Mouse (Mus musculus): ENCODE measurements around the gene Lrch1. TPM values are rescaled to one million over a fixed set of nuclear protein-coding genes. Genes with fewer than 3 reads are reported as not detected.

Lrch1 gene
- total and polyA plus RNA-seq, 3 experiments, result 2.8 to 6.1 TPM; not detected in 1

DNA sequence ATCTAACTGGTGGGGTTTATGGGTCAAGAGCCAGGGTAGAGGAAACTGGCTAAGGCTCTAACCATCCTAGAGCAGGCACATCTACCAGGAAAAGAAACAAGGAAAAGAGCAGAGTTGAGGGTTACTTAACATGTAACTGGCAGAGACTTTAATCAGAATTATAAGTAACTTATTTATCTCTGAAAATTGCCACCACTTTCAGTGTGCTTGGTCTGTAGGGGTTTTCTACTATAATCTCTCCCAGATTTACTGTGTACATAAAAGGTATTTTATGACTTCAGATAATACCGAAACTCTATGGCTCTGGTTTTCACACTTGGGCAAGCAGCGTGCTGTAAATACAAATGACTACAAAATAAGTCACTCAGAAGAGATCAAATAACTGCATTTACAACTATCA lies 32.0 kb downstream of the Lrch1 start:
- no peak overlapping the region for H3K9ac ChIP-seq (ENCODE audit: control insufficient read depth, low read depth, low read length, poor library complexity, severe bottlenecking)
- H3K9me3 ChIP-seq (replicated peaks; ENCODE audit: insufficient read depth, low read length), result no peaks in the 10 kb centered on the region
- no peaks in the 10 kb centered on the region for H3K27me3 ChIP-seq (ENCODE audit: control insufficient read depth in 1 of 2, insufficient read depth in 2 of 2, low read length in 2 of 2)
- peaks cover 4 to 7% of the 10 kb centered on the region in 2 experiments for H3K4me1 ChIP-seq (ENCODE audit: control insufficient read depth in 1 of 2, insufficient read depth in 2 of 2, low read length in 2 of 2)
- H3K36me3 ChIP-seq (ENCODE audit: control insufficient read depth in 1 of 2, insufficient read depth in 2 of 2, low read length in 2 of 2), result peaks cover 0 to 4% of the 10 kb centered on the region in 2 experiments; a peak in 1 of 4 replicates
- DNase-seq (ENCODE audit: low read depth, low spot score), result no peak
- TF ChIP-seq ZKSCAN1 (IDR thresholded peaks at IDR 0.05; ENCODE audit: low read depth, low read length), result no peak
- TF ChIP-seq BHLHE40 (IDR thresholded peaks at IDR 0.05; ENCODE audit: borderline replicate concordance, low read depth, low read length), result no peak
- TF ChIP-seq ZC3H11A (IDR thresholded peaks at IDR 0.05; ENCODE audit: low read depth, low read length), result no peak
- no peak for TF ChIP-seq MAZ (IDR thresholded peaks at IDR 0.05; ENCODE audit: low read depth, low read length)
- no peak for TF ChIP-seq CTCF (IDR thresholded peaks at IDR 0.05 in 2 of 3, conservative IDR thresholded peaks at IDR 0.05 in 1 of 3; ENCODE audit: control insufficient read depth in 1 of 3, insufficient read depth in 1 of 3, low read depth in 2 of 3, low read length in 3 of 3, poor library complexity in 1 of 3, severe bottlenecking in 1 of 3)
- no peak for TF ChIP-seq HCFC1 (IDR thresholded peaks at IDR 0.05; ENCODE audit: low read depth, low read length)
- no peak for TF ChIP-seq SMC3 (IDR thresholded peaks at IDR 0.05; ENCODE audit: low read depth, low read length)
- no peak for TF ChIP-seq JUND (IDR thresholded peaks at IDR 0.05; ENCODE audit: low read depth, low read length)
- H3K79me2 ChIP-seq (ENCODE audit: control insufficient read depth, insufficient read depth, low read length, poor library complexity), result no peaks in the 10 kb centered on the region; the same call in 1 of the 2 replicates
- H3K27ac ChIP-seq (ENCODE audit: control insufficient read depth, low read depth, low read length), result no peak overlapping the region
- no peak overlapping the region for H3K4me3 ChIP-seq (ENCODE audit: control insufficient read depth in 1 of 2, insufficient read depth in 1 of 2, low read depth in 2 of 2, low read length in 2 of 2)

DNA sequence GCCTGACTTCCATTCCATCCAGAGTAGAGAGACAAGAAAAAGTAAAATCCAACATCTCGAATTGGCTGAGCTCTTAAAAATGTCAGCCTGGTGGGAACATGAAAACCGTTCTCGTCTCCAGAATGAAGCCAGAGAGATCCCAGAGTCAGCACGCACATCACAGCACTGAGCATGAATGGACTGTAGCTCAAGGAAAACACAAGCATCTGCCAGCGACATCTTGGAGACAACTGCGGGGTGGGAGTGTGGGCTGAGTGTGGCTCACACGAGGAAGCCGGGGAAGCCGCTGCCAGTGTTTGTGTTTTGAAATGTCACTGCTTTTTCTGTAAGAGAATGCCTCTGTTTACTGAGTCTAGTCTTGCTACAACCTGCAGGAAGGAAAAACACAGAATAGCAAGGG lies 32.7 kb downstream of the Lrch1 start:
- Histone ChIP-seq H3K27me3 (ENCODE audit: control insufficient read depth in 1 of 2, insufficient read depth in 2 of 2, low read length in 2 of 2) (no peaks in the 10 kb centered on the region), H3K79me2 (ENCODE audit: control insufficient read depth, insufficient read depth, low read length, poor library complexity) (no peaks in the 10 kb centered on the region; the same call in 1 of the 2 replicates), H3K9me3 (replicated peaks; ENCODE audit: insufficient read depth, low read length) (no peaks in the 10 kb centered on the region), H3K27ac (ENCODE audit: control insufficient read depth, low read depth, low read length) (no peak overlapping the region), H3K9ac (ENCODE audit: control insufficient read depth, low read depth, low read length, poor library complexity, severe bottlenecking) (no peak overlapping the region), H3K4me3 (ENCODE audit: control insufficient read depth in 1 of 2, insufficient read depth in 1 of 2, low read depth in 2 of 2, low read length in 2 of 2) (no peak overlapping the region), H3K4me1 (ENCODE audit: control insufficient read depth in 1 of 2, insufficient read depth in 2 of 2, low read length in 2 of 2) (peaks cover 4 to 10% of the 10 kb centered on the region in 2 experiments), H3K36me3 (ENCODE audit: control insufficient read depth in 1 of 2, insufficient read depth in 2 of 2, low read length in 2 of 2) (peaks cover 0 to 4% of the 10 kb centered on the region in 2 experiments; a peak in 1 of 4 replicates)
- TF ChIP-seq SMC3 (IDR thresholded peaks at IDR 0.05; ENCODE audit: low read depth, low read length), result no peak
- TF ChIP-seq TBP (IDR thresholded peaks at IDR 0.05; ENCODE audit: low read depth, low read length), result no peak
- TF ChIP-seq USF1 (IDR thresholded peaks at IDR 0.05; ENCODE audit: low read depth, low read length), result no peak
- TF ChIP-seq POLR2A (IDR thresholded peaks at IDR 0.05; ENCODE audit: control insufficient read depth in 1 of 2, insufficient read depth in 1 of 2, low read depth in 1 of 2, low read length in 2 of 2, poor library complexity in 1 of 2), result no peak
- TF ChIP-seq CHD2 (IDR thresholded peaks at IDR 0.05; ENCODE audit: low read length), result no peak
- TF ChIP-seq RAD21 (IDR thresholded peaks at IDR 0.05; ENCODE audit: low read depth, low read length), result no peak
- no peak for TF ChIP-seq JUND (IDR thresholded peaks at IDR 0.05; ENCODE audit: low read depth, low read length)
- no peak for TF ChIP-seq HCFC1 (IDR thresholded peaks at IDR 0.05; ENCODE audit: low read depth, low read length)
- no peak for TF ChIP-seq ZNF384 (IDR thresholded peaks at IDR 0.05; ENCODE audit: low read depth, low read length)
- no peak for TF ChIP-seq TAL1 (IDR thresholded peaks at IDR 0.05; ENCODE audit: low read length)
- DNase-seq (ENCODE audit: low read depth, low spot score), result no peak
